Mouse (Mus musculus): ENCODE results near the gene Zfp763.
"Not testable (repeated sequence)": the region's sequence is repeated elsewhere in the genome, so short reads cannot be mapped to it uniquely, and the experiment has no call there.

The Zfp763 gene

GRCm38 (mm10) chr17:33032900-33033891 lies at the start of gene Zfp763:
Gene Zfp763, minus strand, starts transcription at chr17:33033402.
- peak; percentile 80 for DNase-seq

GRCm38 (mm10) chr17:33067958-33068357 lies 34.8 kb upstream of the Zfp763 start, which contains the start of gene 4921501E09Rik:
Gene 4921501E09Rik, minus strand, starts transcription at chr17:33068058.
- DNase-seq, result no peak

GRCm38 (mm10) chr17:33063001-33063400 lies 29.8 kb upstream of the Zfp763 start:
- no peak for DNase-seq

GRCm38 (mm10) chr17:33058791-33059190 lies 25.6 kb upstream of the Zfp763 start:
- no peak for DNase-seq

- no peak for DNase-seq
Observed at GRCm38 (mm10) chr17:33032376-33032775, 826 bp downstream of the Zfp763 start.

- DNase-seq, result not testable (repeated sequence)
Observed at GRCm38 (mm10) chr17:33020434-33020833, 12.8 kb downstream of the Zfp763 start.

- DNase-seq, result no peak
Observed at GRCm38 (mm10) chr17:33008337-33008736, 24.9 kb downstream of the Zfp763 start.

- no peak for DNase-seq
Observed at GRCm38 (mm10) chr17:32998492-32998891, 34.7 kb downstream of the Zfp763 start.

GRCm38 (mm10) chr17:32992699-32993474 lies 40.3 kb downstream of the Zfp763 start, which contains the start of gene Zfp952:
Gene Zfp952, plus strand, starts transcription at chr17:32993129.
- peak; percentile 85 for DNase-seq

GRCm38 (mm10) chr17:32991965-32992698 lies 41.1 kb downstream of the Zfp763 start:
- no peak for DNase-seq

- no peak for DNase-seq
Observed at GRCm38 (mm10) chr17:32986301-32986700, 46.9 kb downstream of the Zfp763 start.

- no peak for DNase-seq
Observed at GRCm38 (mm10) chr17:32981361-32981760, 51.8 kb downstream of the Zfp763 start.
